Mouse (Mus musculus) left cerebral cortex, adult 2 months (tissue): ENCODE measurements at regions not wholly inside any gene's neighbourhood (a gene's known extent, or its start where the extent isn't known, plus 50 kb on each side); places are given as distances from the start of the nearest gene placed in this dataset.

Experiments used
- DNase-seq, 2 experiments: peaks; one replicate each; pipeline ENCODE4 v3.0.0; 2021 to 2022; ENCODE audit warnings: low spot score in 2 of 2, mixed read lengths in 1 of 2; ENCODE audit errors: extremely low spot score in 1 of 2
- H3K27ac ChIP-seq: fragments of 200-600 bp; 2 replicates; pipeline ENCODE4 v1.8.1; 2022
- H3K4me3 ChIP-seq: fragments of 200-600 bp; 2 replicates; pipeline ENCODE4 v1.8.1; 2022
- CTCF ChIP-seq: fragments of 200-600 bp; IDR thresholded peaks from 2 replicates; pipeline ENCODE4 v1.8.1; 2022; ENCODE audit warnings: antibody characterized with exemption, mild to moderate bottlenecking, moderate library complexity
- intact Hi-C: fragments of 180-260 bp; cut with DNase I; formaldehyde crosslinking; loops from one replicate; pipeline ENCODE4 v1.15.1; 2025

- DNase-seq, result no peak
- intact Hi-C loops, result no loop called here
These were observed 322.1 kb upstream of the Pbx1 start for GRCm38 (mm10) chr1:168754196-168754595.

DNA sequence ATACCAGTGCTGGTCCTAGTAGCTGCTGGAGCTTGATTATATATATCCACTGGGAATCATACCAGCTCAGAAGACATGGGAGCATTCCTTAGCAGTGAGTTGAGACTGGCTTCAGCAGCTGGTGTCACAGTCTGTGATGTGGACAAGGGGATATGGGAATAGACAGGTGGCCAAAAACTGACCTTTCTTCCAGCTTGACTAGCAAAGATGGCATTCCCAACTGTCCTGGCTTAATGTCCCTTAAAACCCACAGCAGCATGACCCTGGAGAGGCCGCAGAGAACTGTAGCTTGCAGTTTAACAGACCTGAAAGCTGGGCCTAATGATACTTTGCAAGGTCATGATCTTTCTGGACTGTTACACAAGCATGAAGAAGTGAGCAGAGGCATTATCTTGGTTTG, 311.4 kb upstream of the Pbx1 start:
- intact Hi-C loops, result no loop called here
- Histone ChIP-seq H3K27ac (no peak overlapping the region), H3K4me3 (no peak overlapping the region)
- no peak for TF ChIP-seq CTCF
- DNase-seq, result no peak

More at GRCm38 (mm10) chr1:168754196-168754595, 322.1 kb upstream of the Pbx1 start:
- H3K27ac ChIP-seq, result no peak overlapping the region
- H3K4me3 ChIP-seq, result no peak overlapping the region
- TF ChIP-seq CTCF, result no peak

- intact Hi-C loops, result no loop called here
- no peak for TF ChIP-seq CTCF
These were observed 305.9 kb upstream of the Pbx1 start for GRCm38 (mm10) chr1:168738005-168738404.

GRCm38 (mm10) chr1:168737277-168737863, 305.3 kb upstream of the Pbx1 start:
- intact Hi-C loops, result no loop called here
- DNase-seq, result no peak
- Histone ChIP-seq H3K4me3 (no peak overlapping the region), H3K27ac (no peak overlapping the region)
- no peak for TF ChIP-seq CTCF

More at GRCm38 (mm10) chr1:168738005-168738404, 305.9 kb upstream of the Pbx1 start:
- DNase-seq, result no peak
- H3K27ac ChIP-seq, result no peak overlapping the region
- H3K4me3 ChIP-seq, result no peak overlapping the region

GRCm38 (mm10) chr1:168733066-168733465, 301.0 kb upstream of the Pbx1 start:
- no peak for DNase-seq
- intact Hi-C loops, result no loop called here
- no peak for TF ChIP-seq CTCF
- Histone ChIP-seq H3K4me3 (no peak overlapping the region), H3K27ac (no peak overlapping the region)

DNA sequence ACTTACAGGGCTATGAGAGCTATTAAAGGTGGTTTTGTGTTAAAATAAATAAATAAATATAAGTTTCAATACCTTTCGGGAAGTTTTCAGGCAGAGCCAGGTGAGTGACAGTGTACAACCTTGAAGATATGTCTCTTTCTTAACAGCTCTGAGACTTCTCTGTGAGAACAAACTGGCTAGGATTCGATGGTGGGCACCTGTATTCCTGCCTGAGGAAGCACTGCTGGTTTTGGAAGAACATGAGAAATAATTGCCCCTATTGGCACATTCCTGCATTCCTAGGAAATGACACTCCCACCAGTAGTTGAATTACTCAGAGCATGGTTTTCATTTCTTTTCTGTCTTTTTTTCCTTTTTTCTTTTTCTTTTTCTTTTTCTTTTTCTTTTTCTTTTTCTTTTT, 277.8 kb upstream of the Pbx1 start:
- no peak overlapping the region; the same call in 1 of the 2 replicates for H3K27ac ChIP-seq
- no peak for DNase-seq
- H3K4me3 ChIP-seq, result no peak overlapping the region
- TF ChIP-seq CTCF, result peak; percentile 1; the same call in 1 of the 2 replicates
- intact Hi-C loops, result no loop called here

GRCm38 (mm10) chr1:168709017-168709681, 277.1 kb upstream of the Pbx1 start:
- no peak for DNase-seq
- H3K27ac ChIP-seq, result peak overlapping the region; percentile 30; the same call in 1 of the 2 replicates
- no peak overlapping the region for H3K4me3 ChIP-seq

GRCm38 (mm10) chr1:168708161-168708865, 276.2 kb upstream of the Pbx1 start:
- intact Hi-C loops, result no loop called here
- Histone ChIP-seq H3K4me3 (no peak overlapping the region), H3K27ac (peak overlapping the region; percentile 19; the same call in 1 of the 2 replicates)
- no peak for DNase-seq
- no peak for TF ChIP-seq CTCF

More at GRCm38 (mm10) chr1:168709017-168709681, 277.1 kb upstream of the Pbx1 start:
- no peak for TF ChIP-seq CTCF
- intact Hi-C loops, result no loop called here

DNA sequence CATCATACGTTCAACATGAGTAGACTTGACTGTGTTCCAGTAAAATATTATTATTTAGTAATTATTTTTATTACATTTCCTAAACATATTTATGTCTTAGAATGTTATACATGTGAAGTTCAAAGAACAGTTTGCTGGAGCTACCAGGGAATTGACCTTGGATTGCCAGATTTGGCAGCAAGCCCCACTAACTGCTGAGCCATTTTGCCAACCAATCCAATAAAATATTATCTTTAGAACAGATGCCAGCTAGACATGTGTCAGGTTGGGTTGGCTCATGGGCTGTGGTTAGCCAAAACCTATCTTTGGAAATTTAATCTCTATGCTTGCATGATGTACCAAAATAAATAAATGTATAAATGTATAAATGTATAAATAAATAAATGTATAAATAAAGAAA, 265.3 kb upstream of the Pbx1 start:
- no peak for DNase-seq
- TF ChIP-seq CTCF, result no peak
- no peak overlapping the region for H3K4me3 ChIP-seq
- intact Hi-C loops, result no loop called here
- no peak overlapping the region for H3K27ac ChIP-seq

- TF ChIP-seq CTCF, result no peak
- Histone ChIP-seq H3K4me3 (no peak overlapping the region), H3K27ac (no peak overlapping the region)
- DNase-seq, result no peak
- intact Hi-C loops, result no loop called here
These were observed 254.8 kb upstream of the Pbx1 start for GRCm38 (mm10) chr1:168686821-168687220.

GRCm38 (mm10) chr1:168685147-168685546, 253.1 kb upstream of the Pbx1 start:
- no peak for TF ChIP-seq CTCF
- intact Hi-C loops, result no loop called here
- no peak for DNase-seq
- Histone ChIP-seq H3K4me3 (no peak overlapping the region), H3K27ac (no peak overlapping the region)
